Mouse (Mus musculus): Measurements from ENCODE around the gene Kdm4c. TPM values are rescaled to one million over a fixed set of nuclear protein-coding genes. Genes with fewer than 3 reads are reported as not detected.
"Not testable (repeated sequence)": the region's sequence is repeated elsewhere in the genome, so short reads cannot be mapped to it uniquely, and the experiment has no call there.

The Kdm4c gene
- polyA plus RNA-seq, 1 experiment: 25.3 TPM

DNA sequence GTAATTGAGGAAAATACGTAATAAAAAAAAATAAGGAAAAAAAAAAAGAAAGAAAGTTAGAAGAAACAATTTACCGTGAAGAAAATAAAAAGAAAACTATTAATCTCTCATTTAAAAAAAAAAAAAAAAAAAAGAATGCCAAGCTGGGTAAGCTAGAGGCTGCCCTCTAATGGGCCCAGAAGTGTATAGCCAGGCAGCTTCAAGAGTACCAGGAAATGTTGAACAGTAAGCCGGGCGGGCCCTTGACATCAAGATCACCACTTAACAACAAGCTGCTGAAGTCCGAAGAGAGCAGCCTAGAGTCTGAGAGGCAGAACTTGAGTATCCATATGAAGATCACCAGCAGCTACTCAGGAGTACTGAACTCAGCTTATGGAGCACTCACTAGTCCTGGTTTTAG lies 154.3 kb downstream of the Kdm4c start:
- Histone ChIP-seq H3K4me1 (ENCODE audit: control insufficient read depth, insufficient read depth, low read length) (no peaks in the 10 kb centered on the region), H3K27ac (ENCODE audit: insufficient read depth, low read length) (no peak overlapping the region), H3K4me3 (ENCODE audit: insufficient read depth, low read length) (no peak overlapping the region)
- TF ChIP-seq CTCF (IDR thresholded peaks at IDR 0.05; ENCODE audit: borderline replicate concordance, insufficient read depth, low read length): no peak
- no peak for TF ChIP-seq POLR2A (IDR thresholded peaks at IDR 0.05; ENCODE audit: low read depth, low read length)

DNA sequence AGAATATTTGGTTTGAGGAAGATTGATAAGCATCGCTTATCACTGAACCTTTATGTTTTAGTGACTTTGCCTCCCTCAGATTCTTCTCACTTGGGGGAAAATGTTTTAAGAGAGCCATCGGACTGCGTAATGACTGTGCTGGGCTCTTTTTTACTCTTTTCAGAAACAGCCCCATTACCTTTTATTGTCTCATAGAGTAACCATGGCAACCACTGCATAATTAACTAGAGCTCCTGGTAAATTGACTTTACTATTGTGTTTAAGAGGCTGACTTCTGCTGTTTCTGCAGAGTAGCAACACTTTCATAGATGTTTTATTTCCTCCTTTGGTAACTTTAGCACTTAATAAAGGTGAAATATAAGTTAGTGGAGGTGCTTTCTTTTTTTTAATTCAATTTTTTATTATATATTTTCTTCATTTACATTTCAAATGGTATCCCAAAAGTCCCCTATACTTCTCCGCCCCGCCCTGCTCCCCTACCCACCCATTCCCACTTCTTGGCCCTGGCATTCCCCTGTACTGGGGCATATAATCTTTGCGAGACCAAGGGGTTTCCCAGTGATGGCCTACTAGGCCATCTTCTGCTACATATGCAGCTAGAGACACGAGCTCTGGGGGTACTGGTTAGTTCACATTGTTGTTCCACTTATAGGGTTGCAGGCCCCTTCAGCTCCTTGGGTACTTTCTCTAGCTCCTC lies 159.5 kb downstream of the Kdm4c start:
- not testable (repeated sequence) for H3K4me1 ChIP-seq (ENCODE audit: control insufficient read depth, insufficient read depth, low read length); H3K4me3 ChIP-seq (ENCODE audit: insufficient read depth, low read length); H3K27ac ChIP-seq (ENCODE audit: insufficient read depth, low read length)

DNA sequence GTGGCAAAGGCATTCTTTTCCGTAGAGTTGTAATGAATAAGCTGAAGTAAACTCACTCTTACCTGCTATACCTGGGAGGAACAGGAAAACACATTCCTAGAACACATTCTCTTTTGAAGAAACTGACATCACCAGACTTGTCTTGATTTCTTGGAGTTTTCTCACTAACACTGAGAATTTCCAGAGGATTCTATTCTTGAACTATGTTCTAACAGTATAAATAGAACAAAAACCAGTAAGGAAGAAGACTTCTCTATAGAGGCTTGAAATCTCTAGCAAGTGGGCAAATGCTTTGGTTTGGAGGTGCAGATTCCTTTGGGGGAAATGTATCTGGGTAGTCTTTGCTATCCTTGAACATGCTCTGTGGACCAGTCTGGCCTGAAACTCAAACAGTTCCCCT lies 166.4 kb downstream of the Kdm4c start:
- Histone ChIP-seq H3K4me3 (ENCODE audit: insufficient read depth, low read length) (no peak overlapping the region), H3K27ac (ENCODE audit: insufficient read depth, low read length) (no peak overlapping the region), H3K4me1 (ENCODE audit: control insufficient read depth, insufficient read depth, low read length) (no peaks in the 10 kb centered on the region)
- TF ChIP-seq POLR2A (IDR thresholded peaks at IDR 0.05; ENCODE audit: low read depth, low read length) (no peak), CTCF (IDR thresholded peaks at IDR 0.05; ENCODE audit: borderline replicate concordance, insufficient read depth, low read length) (no peak)

DNA sequence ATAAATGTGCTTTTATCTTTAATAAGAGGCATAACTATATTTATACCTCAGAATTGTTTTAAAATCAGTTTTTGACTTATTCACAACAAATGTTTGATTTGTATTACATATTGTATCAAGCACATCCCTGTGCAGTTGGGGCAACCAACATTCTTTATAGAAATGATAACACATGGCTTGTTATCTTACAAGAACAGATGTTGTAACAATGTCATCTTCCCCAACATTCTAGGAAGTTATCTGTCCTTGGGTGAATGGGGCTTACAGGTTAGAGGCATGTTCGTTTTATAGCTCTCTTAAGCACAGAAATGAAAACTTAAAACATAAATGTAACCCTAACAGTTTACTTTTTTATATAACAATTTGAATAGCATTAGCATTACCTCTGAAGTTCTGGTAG lies 177.5 kb downstream of the Kdm4c start:
- TF ChIP-seq CTCF (IDR thresholded peaks at IDR 0.05; ENCODE audit: borderline replicate concordance, insufficient read depth, low read length) (no peak), POLR2A (IDR thresholded peaks at IDR 0.05; ENCODE audit: low read depth, low read length) (no peak)

More for the DNA sequence above, 177.5 kb downstream of the Kdm4c start:
- no peak overlapping the region for H3K27ac ChIP-seq (ENCODE audit: insufficient read depth, low read length)
- H3K4me1 ChIP-seq (ENCODE audit: control insufficient read depth, insufficient read depth, low read length): no peaks in the 10 kb centered on the region
- no peak overlapping the region for H3K4me3 ChIP-seq (ENCODE audit: insufficient read depth, low read length)

Other genes with a start within 250 kb of the Kdm4c start
- gene Frmd3, start 229.1 kb upstream of the Kdm4c start, polyA plus RNA-seq (2011; ENCODE audit: insufficient read length, low read depth, missing spikeins): 0.63 and 1.6 TPM in 2 replicates

Data from embryonic fibroblast, embryonic 13.5 days (primary cell).